Mouse (Mus musculus): ENCODE data around the gene Riox1. TPM values are rescaled to one million over a fixed set of nuclear protein-coding genes. Genes with fewer than 3 reads are reported as not detected.

Gene Riox1
- polyA plus RNA-seq, 1 experiment, result 8.4 TPM

Other genes with a start within 250 kb of the Riox1 start
- gene Papln, start 187.0 kb upstream of the Riox1 start, polyA plus RNA-seq (2012; rRNA removed), result 14.2 and 15.4 TPM in 2 replicates
- gene Numb, start 28.7 kb upstream of the Riox1 start, polyA plus RNA-seq (2012; rRNA removed), result 47.3 and 57.3 TPM in 2 replicates
- not detected in 2 replicates for gene Heatr4, start 34.2 kb downstream of the Riox1 start, polyA plus RNA-seq (2012; rRNA removed)
- 11.6 and 17.6 TPM in 2 replicates for gene Acot2, start 37.3 kb downstream of the Riox1 start, polyA plus RNA-seq (2012; rRNA removed)
- 17.8 and 23.1 TPM in 2 replicates for gene Acot1, start 58.9 kb downstream of the Riox1 start, polyA plus RNA-seq (2012; rRNA removed)
- gene Acot4, start 87.8 kb downstream of the Riox1 start, polyA plus RNA-seq (2012; rRNA removed), result 2.4 and 2.7 TPM in 2 replicates
- not detected in 2 replicates for gene Gm49366, start 88.3 kb downstream of the Riox1 start, polyA plus RNA-seq (2012; rRNA removed)
- gene Acot3, start 101.5 kb downstream of the Riox1 start, polyA plus RNA-seq (2012; rRNA removed), result not detected in 2 replicates
- gene Acot5, start 118.7 kb downstream of the Riox1 start, polyA plus RNA-seq (2012; rRNA removed), result 0.26 and 0.74 TPM in 2 replicates
- gene Acot6, start 150.0 kb downstream of the Riox1 start, polyA plus RNA-seq (2012; rRNA removed), result 4.8 and 5.0 TPM in 2 replicates
- gene Dnal1, start 163.8 kb downstream of the Riox1 start, polyA plus RNA-seq (2012; rRNA removed), result 4.2 and 7.2 TPM in 2 replicates
- gene Pnma1, start 197.9 kb downstream of the Riox1 start, polyA plus RNA-seq (2012; rRNA removed), result 0.15 and 0.16 TPM in 2 replicates